Mouse (Mus musculus) A20 (cell line): ENCODE measurements around the gene Srgap3.

ENCODE experiments used
- DNase-seq: peaks from one replicate; pipeline ENCODE4 v3.0.0-alpha.2; 2011; ENCODE audit warnings: low read depth, low spot score

Srgap3 gene

DNA sequence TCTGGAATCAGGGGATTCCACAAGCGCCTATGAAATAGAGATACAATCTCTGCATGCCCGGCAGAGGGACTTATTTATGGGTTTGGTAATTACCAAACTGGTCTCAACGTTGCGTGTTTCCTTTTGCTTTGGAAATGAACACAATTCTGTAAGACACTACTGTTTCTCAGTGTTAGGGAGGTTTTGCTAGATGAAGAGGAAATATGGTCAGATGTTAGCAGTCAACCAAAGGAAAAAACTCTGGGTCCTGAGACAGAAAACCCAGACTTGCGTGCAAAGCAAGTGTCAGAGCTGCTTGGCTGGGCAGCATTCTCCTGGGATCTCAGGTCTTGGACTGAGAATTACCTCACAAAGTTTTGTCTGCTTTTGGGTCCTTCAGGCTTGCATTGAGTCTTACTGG is 34.5 kb downstream of the Srgap3 start:
- DNase-seq = no peak

- DNase-seq = no peak
Measured at GRCm38 (mm10) chr6:112909711-112910110, 37.4 kb downstream of the Srgap3 start.

DNA sequence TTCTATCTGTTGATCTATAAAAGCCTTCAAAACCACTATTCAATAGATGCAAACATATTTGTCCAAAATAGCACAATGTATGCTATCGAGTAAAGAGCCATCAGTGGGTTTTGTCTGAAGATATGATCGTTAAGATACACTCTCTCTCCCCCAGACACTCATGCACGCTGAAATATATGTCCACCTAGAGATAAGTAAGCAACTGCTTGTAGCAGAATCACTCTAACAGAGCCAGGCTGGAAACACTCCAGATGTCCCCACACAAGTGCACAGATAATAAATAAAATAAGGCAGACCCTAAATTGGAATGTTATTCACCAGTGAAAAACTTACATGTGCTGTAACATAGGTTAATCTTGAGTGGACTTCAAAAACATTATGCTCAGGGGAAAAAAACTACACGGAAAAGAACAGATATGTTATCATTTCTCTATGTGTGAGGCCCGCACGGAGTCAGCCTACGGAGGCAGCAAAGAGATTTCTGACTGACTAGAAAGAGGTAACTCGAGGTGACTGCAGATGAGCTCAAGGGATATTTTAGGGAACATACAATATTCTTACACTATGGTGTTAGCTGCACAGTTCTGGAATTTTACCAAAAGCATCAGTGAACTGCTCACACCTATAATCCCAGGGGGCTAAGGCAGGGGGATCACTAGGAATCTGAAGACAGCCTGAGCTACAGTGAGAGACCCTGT is 39.0 kb downstream of the Srgap3 start:
- DNase-seq = no peak

DNA sequence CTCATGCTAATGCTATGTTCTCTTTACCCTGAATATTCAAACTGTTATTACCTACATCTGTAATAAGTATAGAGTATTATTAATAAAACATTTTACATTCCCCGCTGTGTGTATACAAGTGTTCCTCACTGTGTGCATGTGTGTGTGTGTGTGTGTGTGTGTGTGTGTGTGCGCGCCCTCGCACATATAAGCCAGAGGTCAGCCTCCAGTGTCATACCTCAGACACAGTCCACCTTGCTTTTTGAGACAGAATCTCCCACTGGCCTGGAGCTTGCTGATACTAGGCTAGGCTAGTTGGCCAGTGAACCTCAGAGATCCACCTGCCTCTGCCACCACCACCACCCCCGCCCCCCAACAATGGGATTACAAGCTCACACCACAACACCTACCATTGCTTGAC is 43.3 kb downstream of the Srgap3 start:
- no peak for DNase-seq

GRCm38 (mm10) chr6:112903226-112903625 is 43.8 kb downstream of the Srgap3 start:
- DNase-seq = no peak

DNA sequence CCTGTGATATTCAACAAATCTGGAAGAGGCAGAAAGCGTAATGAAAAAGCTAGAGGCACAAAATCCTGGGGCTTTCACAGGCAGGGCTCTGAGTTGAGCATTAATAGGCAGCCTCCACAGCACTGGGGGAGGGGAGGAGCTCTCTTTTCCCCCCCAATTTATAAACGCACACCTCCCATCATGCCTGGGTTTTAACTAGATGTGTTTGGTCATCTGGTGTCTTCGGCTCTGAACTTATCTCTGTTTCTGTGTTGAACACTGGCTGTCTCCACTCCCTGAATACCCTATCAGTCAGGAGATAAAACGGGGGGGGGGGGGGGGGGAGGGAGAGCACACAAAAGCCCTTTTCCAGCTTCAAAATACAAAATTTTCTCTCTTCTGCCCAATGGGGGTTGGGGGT is 44.3 kb downstream of the Srgap3 start:
- no peak for DNase-seq

DNA sequence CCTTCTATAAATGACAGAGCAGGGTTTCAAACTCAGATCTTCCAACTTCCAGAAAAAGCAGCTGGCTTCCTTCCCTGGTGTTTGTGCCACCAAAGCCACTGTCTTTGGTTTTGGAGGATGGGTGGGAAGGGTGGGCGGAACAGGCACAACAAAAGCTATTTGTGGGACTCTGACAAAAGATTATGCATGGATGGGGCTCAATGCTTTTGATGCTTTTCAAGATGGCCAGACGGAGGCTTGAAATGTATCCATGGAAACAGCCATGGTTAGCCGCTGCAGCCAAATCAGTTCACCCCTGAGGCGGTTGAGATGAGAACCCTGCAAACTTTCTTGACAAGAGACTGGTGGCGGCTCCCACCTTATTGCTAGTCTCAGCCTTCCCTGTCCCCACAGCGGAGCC is 46.8 kb downstream of the Srgap3 start:
- no peak for DNase-seq

- no peak for DNase-seq
Measured at GRCm38 (mm10) chr6:112899711-112900110, 47.4 kb downstream of the Srgap3 start.

- no peak for DNase-seq
Measured at GRCm38 (mm10) chr6:112899276-112899675, 47.8 kb downstream of the Srgap3 start.

DNA sequence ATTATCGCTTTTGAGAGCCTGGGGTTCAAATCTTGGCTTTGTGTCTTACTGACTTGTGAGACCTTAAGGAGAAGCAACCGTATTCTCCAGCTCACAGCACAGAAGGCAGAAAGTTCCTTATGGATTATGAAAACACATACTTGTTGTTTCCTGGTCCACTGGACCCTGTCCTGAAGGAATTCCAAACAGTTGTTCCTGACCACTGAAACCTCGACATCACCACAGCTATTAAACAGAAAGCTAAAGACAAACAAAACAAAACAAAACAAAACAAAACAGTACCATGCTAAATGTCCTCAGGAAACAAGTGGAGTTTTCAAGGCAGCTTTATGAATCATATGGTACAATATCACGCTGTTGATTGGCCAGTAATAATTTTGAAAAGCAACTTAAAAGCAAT is 48.6 kb downstream of the Srgap3 start:
- DNase-seq = no peak

DNA sequence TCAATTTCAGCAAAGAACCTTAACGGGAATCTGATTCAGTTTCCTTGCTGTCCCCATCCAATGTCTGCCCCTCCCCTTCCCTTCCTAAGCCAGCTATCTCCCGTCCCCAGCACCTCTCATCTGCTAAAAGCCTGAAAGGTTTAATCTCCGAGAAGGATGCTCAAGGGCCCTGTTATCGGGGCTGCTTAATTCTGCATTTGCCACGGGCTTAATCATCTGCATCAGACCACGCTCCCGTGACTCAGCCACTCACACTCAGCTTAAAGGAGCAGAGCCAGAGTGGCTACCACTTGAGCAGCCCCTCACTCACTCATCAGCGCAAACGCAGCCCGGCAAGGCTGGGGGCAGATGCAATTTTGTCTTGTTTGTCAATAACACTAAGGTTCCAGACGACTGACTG is 50.7 kb downstream of the Srgap3 start:
- no peak for DNase-seq

DNA sequence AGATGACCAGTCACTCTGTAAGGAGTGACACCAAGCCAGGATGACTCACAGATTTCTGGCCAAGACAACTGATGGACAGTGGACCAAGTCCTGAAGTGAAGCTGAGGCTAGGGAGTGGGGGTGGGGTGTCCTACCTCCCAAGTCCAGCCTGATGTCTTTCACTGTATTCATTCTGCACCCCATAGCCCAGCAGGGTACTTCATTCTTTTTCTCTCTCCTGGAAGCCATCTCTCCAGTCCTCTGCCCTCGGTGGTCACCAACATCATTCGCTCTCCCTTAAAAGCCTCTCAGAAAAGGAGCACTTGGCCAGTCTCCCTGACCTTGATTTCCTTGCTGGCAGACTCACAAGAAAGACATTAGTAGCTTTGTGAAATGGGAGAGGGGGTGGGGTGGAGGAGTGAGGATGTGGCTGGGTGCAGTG is 56.7 kb downstream of the Srgap3 start:
- DNase-seq = no peak

DNA sequence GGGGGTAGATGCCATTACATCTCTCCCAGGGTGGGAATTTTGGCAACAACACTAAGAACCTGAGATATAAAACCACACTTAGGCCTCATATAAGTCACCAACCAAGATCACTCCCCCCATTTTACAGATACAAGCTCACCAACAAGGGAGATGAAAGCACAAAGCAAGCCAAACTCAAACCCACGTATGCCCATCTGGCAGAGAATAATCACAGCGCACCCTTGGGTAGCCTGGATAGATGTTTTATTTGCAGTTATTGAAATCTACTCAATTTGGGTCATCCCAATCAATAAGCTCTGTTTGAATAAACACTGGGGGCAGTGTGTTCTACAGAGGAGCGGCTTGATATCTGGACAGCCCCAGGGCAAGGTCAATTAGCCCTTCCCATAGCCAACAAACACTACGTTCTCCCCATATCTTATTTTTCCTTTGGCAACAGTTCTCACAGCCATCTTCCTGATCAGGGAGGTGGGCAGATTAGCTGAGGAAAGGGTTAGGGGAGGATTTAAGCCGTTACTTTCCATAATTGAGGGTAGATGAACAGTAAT is 63.4 kb downstream of the Srgap3 start:
- DNase-seq = no peak

GRCm38 (mm10) chr6:112880048-112880534 is 67.0 kb downstream of the Srgap3 start:
- DNase-seq = no peak

- no peak for DNase-seq
Measured at GRCm38 (mm10) chr6:112879154-112879553, 67.9 kb downstream of the Srgap3 start.

- DNase-seq = no peak
Measured at GRCm38 (mm10) chr6:112873089-112873835, 73.8 kb downstream of the Srgap3 start.

DNA sequence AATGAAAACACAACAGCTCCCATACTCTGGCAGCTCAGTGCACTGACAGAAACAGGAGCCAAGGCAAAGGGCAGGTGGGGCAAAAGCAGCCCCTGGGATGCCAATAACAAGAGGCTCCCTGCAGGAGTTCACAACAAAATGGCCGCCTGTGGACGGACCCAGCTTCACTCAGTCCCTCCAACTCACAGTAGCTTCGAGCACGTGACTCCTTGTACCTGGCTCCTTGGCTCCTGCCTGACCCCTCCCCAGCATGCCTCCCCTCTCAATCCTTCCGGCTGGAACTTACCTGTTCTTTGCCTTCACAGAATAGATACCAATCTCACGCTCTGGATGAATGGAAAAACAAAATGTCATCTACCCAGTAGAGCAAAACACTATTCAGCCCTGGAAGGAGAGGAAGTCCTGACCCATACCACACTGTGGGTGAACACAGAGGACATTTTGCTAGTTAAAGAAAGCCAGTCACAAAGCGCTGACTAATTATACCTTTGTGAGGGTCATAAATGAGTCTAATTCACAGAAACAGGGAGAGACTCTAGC is 75.8 kb downstream of the Srgap3 start:
- DNase-seq = no peak

DNA sequence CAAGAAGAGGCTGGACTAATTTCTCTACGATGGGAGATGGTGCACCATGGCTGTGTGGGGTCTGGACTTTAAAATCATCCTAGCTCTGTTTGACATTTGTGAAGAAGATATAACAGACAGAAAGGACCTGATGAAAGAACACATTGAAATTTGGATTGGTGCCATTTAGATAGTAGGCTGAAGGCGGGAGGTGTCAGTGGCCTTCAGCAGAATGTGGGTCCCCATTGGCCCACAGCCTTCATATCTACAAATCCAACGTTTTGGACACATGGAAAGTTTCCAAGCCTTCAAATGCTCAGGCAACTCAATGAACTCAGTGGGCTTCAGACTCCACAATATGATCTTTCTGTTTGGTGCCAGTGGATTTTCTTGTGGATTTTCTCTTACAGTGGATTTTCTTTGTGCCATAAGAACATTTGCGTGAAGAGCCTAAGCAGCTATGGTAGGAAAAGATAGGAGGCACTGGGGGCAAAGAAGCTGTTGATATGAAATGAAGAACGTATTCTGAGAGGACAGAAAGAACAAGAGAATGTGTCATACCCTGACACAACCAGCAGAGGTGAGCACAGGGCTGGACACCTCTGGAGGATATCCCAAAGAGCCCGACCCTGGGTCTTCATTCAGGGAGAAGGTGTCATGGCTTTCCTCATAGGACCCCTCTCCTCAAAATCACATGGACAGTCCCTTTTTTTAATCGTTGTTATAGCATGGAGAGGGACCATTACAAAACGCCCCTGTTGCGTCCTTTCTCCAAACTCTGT is 78.7 kb downstream of the Srgap3 start:
- DNase-seq = no peak

DNA sequence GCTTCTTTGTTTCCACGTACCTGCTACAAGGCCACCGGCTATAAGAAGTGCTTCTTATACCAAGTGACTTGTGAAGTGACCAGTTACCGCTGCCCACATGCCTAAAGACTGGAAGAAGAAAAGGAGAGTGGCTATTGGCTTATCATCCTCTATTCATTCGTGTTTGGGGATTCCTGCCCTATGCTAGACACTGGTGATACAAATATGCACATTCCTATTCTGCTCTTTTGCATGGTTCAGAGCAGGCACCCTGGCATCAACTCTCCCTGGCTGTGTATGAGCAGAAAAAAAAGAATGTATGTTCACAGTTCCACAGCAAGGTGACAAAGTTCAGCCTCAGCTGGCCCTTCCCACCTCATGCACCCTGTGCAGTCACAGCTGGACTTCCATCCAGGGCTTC is 81.0 kb downstream of the Srgap3 start:
- DNase-seq = no peak

DNA sequence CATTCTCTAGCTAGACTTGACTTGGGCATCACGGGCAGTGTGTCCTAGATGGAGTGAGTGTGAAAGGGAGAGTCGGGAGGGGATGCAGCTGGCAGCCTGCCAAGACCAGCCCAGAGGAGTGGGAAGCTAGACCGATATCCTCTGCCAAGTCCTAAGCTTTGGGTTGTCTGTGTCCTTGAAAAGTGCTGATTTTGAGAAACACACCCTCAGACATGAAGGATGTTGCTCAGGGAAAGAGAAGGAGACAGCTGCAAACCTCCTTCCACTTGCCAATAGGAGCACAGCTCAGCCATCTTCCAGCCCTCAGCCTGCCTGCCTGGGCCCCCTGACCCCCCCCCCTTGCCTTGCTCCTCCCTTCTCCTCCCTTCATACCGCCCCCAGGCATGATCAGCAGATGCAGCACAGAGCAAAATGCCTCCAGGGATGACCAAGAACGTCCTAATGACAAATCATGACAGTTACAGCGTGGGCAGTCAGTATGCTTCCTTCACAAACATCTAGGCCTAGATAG is 82.0 kb downstream of the Srgap3 start:
- DNase-seq = no peak

DNA sequence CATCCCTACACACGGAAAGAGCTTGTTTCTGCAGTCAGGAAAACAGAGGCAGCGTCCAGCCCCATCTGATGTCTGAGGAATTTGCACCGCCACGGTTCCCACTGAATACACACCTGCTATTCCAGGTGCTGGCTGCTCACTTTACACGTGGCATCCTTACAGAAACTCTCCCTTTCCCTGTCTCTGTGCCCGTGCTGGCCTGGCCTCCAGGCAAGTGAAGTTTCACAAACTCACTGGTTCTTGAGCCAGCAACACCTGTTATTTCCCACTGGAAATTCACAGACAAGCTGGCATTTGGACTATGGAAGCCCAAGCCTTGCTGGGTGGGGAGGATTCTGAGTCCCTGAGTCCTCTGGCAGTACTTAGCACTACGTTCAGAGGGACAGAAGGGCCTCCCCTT is 84.6 kb downstream of the Srgap3 start:
- no peak for DNase-seq
